Mouse (Mus musculus) midbrain, embryonic 15.5 days (tissue): ENCODE results near the gene Yap1. TPM values are rescaled to one million over a fixed set of nuclear protein-coding genes. Genes with fewer than 3 reads are reported as not detected.

Source experiments
- ATAC-seq: fragments of 200-750 bp; cut with Nextera tagmentation; replicated peaks from 2 replicates; pipeline ENCODE4 v1.8.0; 2017; ENCODE audit warnings: moderate TSS enrichment
- H3K27ac ChIP-seq: fragments of 300-500 bp; sonication (generic); 2 replicates; pipeline ENCODE4 v1.5.1; 2015; ENCODE audit warnings: mild to moderate bottlenecking, inconsistent platforms
- H3K27me3 ChIP-seq: fragments of 300-500 bp; sonication (generic); replicated peaks from 2 replicates; pipeline ENCODE4 v1.6.1; 2015; ENCODE audit warnings: inconsistent platforms
- H3K36me3 ChIP-seq: fragments of 300-500 bp; sonication (generic); replicated peaks from 2 replicates; pipeline ENCODE4 v1.6.1; 2015; ENCODE audit warnings: inconsistent platforms
- H3K4me1 ChIP-seq: fragments of 300-500 bp; sonication (generic); 2 replicates; pipeline ENCODE4 v1.6.1; 2015; ENCODE audit warnings: inconsistent platforms
- H3K4me2 ChIP-seq: fragments of 300-500 bp; sonication (generic); 2 replicates; pipeline ENCODE4 v1.6.1; 2015; ENCODE audit warnings: inconsistent platforms, mild to moderate bottlenecking, moderate library complexity
- H3K4me3 ChIP-seq: fragments of 300-500 bp; sonication (generic); 2 replicates; pipeline ENCODE4 v1.5.1; 2015; ENCODE audit warnings: mild to moderate bottlenecking, inconsistent platforms
- H3K9ac ChIP-seq: fragments of 300-500 bp; sonication (generic); 2 replicates; pipeline ENCODE4 v1.6.1; 2015; ENCODE audit warnings: mild to moderate bottlenecking, inconsistent platforms
- H3K9me3 ChIP-seq: fragments of 300-500 bp; sonication (generic); 2 replicates; pipeline ENCODE4 v1.6.1; 2016; ENCODE audit warnings: inconsistent platforms
- WGBS: fragments of 180-500 bp; shearing (Covaris S2); methylation state at CpG from one replicate; pipeline ENCODE4 v1.1.7; 2015; ENCODE audit warnings: mixed read lengths; 5-methylcytosine and 5-hydroxymethylcytosine counted together
- polyA plus RNA-seq: library from polyadenylated mRNA; unstranded; fragments of >200 nt; fragmentation: Nextera tagmentation; extraction: Ambion mirVana; gene quantifications from 2 replicates; pipeline ENCODE4 v1.2.1, GENCODE M21; 2015

The Yap1 gene
- polyA plus RNA-seq, 1 experiment from 2014 or later, result 8.0 TPM

- Histone ChIP-seq H3K9ac (no peak overlapping the region), H3K4me1 (peaks cover 9% of the 10 kb centered on the region), H3K36me3 (no peaks in the 10 kb centered on the region), H3K27me3 (no peaks in the 10 kb centered on the region), H3K27ac (no peak overlapping the region), H3K4me3 (no peak overlapping the region), H3K9me3 (no peaks in the 10 kb centered on the region), H3K4me2 (no peak overlapping the region)
- no peak for ATAC-seq
- WGBS, result 83% methylated on average over 3 of the region's 3 CpGs
Measured at GRCm38 (mm10) chr9:7965590-7965989, 38.8 kb downstream of the Yap1 start.

DNA sequence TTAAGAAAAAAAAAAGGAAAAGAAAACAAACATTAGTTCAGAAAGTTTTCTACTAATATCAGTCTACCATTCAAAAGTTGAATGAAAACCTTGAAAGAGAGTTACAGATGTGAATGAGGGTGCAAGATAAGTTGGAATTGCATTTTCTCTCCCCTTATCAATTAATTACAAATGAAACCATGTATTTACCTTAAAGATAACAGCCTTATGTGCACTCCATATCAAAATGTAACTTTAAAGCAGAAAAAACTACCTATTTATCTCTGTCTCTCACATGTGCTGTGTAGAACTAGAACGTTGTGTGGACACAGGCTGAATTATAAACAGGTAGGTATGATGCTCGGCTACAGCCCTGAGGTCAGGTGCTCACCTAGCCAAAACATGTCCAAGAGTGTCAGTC, 40.5 kb downstream of the Yap1 start:
- 86% methylated on average over 2 of the region's 2 CpGs for WGBS
- Histone ChIP-seq H3K9me3 (no peaks in the 10 kb centered on the region), H3K4me1 (peaks cover 9% of the 10 kb centered on the region), H3K36me3 (no peaks in the 10 kb centered on the region), H3K27me3 (no peaks in the 10 kb centered on the region), H3K4me2 (no peak overlapping the region), H3K4me3 (no peak overlapping the region), H3K27ac (no peak overlapping the region), H3K9ac (no peak overlapping the region)
- ATAC-seq, result no peak

GRCm38 (mm10) chr9:7962915-7963314, 41.5 kb downstream of the Yap1 start:
- no peak overlapping the region for H3K4me2 ChIP-seq
- H3K36me3 ChIP-seq, result no peaks in the 10 kb centered on the region
- no peak overlapping the region for H3K4me3 ChIP-seq
- ATAC-seq, result no peak
- H3K9ac ChIP-seq, result no peak overlapping the region
- WGBS, result 90% methylated on average over 7 of the region's 7 CpGs
- H3K27ac ChIP-seq, result no peak overlapping the region
- H3K4me1 ChIP-seq, result peaks cover 11% of the 10 kb centered on the region
- no peaks in the 10 kb centered on the region for H3K27me3 ChIP-seq
- no peaks in the 10 kb centered on the region for H3K9me3 ChIP-seq

DNA sequence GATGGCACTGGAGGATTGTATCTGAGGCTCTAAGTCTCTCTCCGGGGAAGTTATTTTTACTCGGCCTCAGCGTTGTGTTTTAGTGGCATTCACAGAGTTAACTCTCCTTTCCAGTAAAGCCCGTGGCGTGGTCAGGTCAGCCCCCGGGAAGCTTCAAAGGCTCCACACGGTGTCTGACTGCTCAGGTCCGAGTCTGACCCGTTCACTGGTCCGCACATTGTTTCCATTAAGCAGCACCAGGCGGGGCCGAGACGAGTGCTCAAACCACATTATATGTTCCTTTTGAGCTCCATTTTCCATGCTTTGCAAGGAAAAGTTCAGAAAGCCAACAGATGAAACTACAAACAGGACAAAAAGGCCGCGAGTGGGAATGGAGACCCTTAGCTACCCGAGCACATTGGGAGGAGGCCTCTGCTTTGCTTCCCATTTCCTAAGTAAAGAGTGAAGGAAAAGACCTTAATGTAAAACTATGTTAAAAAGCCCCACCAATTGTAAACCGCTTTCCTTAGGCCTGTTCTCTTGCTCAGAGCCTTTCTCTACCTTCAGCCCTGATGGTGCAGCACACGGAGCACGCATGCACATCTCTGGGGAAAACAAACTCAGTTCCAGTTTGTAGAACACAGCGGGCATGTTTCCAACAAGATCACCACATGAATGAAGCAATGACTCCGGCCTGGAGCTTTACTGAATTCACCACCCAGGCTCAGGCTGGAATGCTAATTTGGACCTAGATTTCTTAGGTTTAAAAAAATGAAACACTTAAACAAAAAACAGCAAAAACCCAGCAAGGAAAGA, 42.8 kb downstream of the Yap1 start:
- H3K4me2 ChIP-seq, result 0 out of 2 replicates have a peak overlapping the region, but pooled peaks have one; percentile 3
- peak; percentile 51; the same call in 1 of the 2 replicates for ATAC-seq
- H3K36me3 ChIP-seq, result no peaks in the 10 kb centered on the region
- no peaks in the 10 kb centered on the region for H3K9me3 ChIP-seq
- no peak overlapping the region for H3K9ac ChIP-seq
- peak overlapping the region; percentile 48; the same call in 1 of the 2 replicates for H3K27ac ChIP-seq
- 24% methylated on average over 21 of the region's 21 CpGs for WGBS
- H3K27me3 ChIP-seq, result no peaks in the 10 kb centered on the region
- no peak overlapping the region for H3K4me3 ChIP-seq
- peaks cover 13% of the 10 kb centered on the region for H3K4me1 ChIP-seq

GRCm38 (mm10) chr9:7960382-7960781, 44.0 kb downstream of the Yap1 start:
- peak; percentile 84 for ATAC-seq
- WGBS, result 56% methylated on average over 9 of the region's 9 CpGs

GRCm38 (mm10) chr9:7959301-7959700, 45.1 kb downstream of the Yap1 start:
- Histone ChIP-seq H3K27ac (no peak overlapping the region), H3K4me1 (peaks cover 13% of the 10 kb centered on the region), H3K36me3 (no peaks in the 10 kb centered on the region), H3K4me3 (no peak overlapping the region), H3K4me2 (no peak overlapping the region), H3K9ac (no peak overlapping the region), H3K27me3 (no peaks in the 10 kb centered on the region), H3K9me3 (no peaks in the 10 kb centered on the region)
- ATAC-seq, result no peak
- 51% methylated on average over 2 of the region's 2 CpGs for WGBS

More at GRCm38 (mm10) chr9:7960382-7960781, 44.0 kb downstream of the Yap1 start:
- no peak overlapping the region for H3K9ac ChIP-seq
- H3K36me3 ChIP-seq, result no peaks in the 10 kb centered on the region
- H3K4me1 ChIP-seq, result peaks cover 13% of the 10 kb centered on the region
- no peaks in the 10 kb centered on the region for H3K9me3 ChIP-seq
- no peaks in the 10 kb centered on the region for H3K27me3 ChIP-seq
- 0 out of 2 replicates have a peak overlapping the region, but pooled peaks have one; percentile 48 for H3K27ac ChIP-seq
- H3K4me3 ChIP-seq, result no peak overlapping the region
- H3K4me2 ChIP-seq, result no peak overlapping the region

GRCm38 (mm10) chr9:7958025-7958593, 46.3 kb downstream of the Yap1 start:
- Histone ChIP-seq H3K4me2 (no peak overlapping the region), H3K9me3 (no peaks in the 10 kb centered on the region), H3K4me1 (peaks cover 13% of the 10 kb centered on the region), H3K27me3 (no peaks in the 10 kb centered on the region), H3K36me3 (no peaks in the 10 kb centered on the region), H3K9ac (no peak overlapping the region), H3K4me3 (no peak overlapping the region), H3K27ac (no peak overlapping the region)
- WGBS, result 44% methylated on average over 7 of the region's 7 CpGs
- ATAC-seq, result no peak

- Histone ChIP-seq H3K9ac (no peak overlapping the region), H3K27me3 (no peaks in the 10 kb centered on the region), H3K4me2 (no peak overlapping the region), H3K36me3 (no peaks in the 10 kb centered on the region), H3K4me3 (no peak overlapping the region), H3K27ac (no peak overlapping the region), H3K4me1 (peaks cover 13% of the 10 kb centered on the region), H3K9me3 (no peaks in the 10 kb centered on the region)
- no peak for ATAC-seq
- 76% methylated on average over 2 of the region's 2 CpGs for WGBS
Measured at GRCm38 (mm10) chr9:7957407-7957806, 47.0 kb downstream of the Yap1 start.

- H3K4me1 ChIP-seq, result peaks cover 11% of the 10 kb centered on the region
- 91% methylated on average over 8 of the region's 8 CpGs for WGBS
- no peak for ATAC-seq
- H3K27me3 ChIP-seq, result no peaks in the 10 kb centered on the region
- H3K9me3 ChIP-seq, result no peaks in the 10 kb centered on the region
- H3K27ac ChIP-seq, result no peak overlapping the region
- no peaks in the 10 kb centered on the region for H3K36me3 ChIP-seq
- no peak overlapping the region for H3K4me2 ChIP-seq
- H3K4me3 ChIP-seq, result no peak overlapping the region
- H3K9ac ChIP-seq, result no peak overlapping the region
Measured at GRCm38 (mm10) chr9:7956400-7956799, 48.0 kb downstream of the Yap1 start.

- no peak overlapping the region for H3K4me2 ChIP-seq
- no peaks in the 10 kb centered on the region for H3K9me3 ChIP-seq
- no peaks in the 10 kb centered on the region for H3K27me3 ChIP-seq
- H3K4me3 ChIP-seq, result no peak overlapping the region
- H3K36me3 ChIP-seq, result no peaks in the 10 kb centered on the region
- H3K9ac ChIP-seq, result no peak overlapping the region
- ATAC-seq, result peak; percentile 45; the same call in 1 of the 2 replicates
- 78% methylated on average over 5 of the region's 5 CpGs for WGBS
- H3K4me1 ChIP-seq, result 0 out of 2 replicates have a peak, but pooled peaks cover 1% of the 10 kb centered on the region
- H3K27ac ChIP-seq, result no peak overlapping the region
Measured at GRCm38 (mm10) chr9:7952886-7953285, 51.5 kb downstream of the Yap1 start.

DNA sequence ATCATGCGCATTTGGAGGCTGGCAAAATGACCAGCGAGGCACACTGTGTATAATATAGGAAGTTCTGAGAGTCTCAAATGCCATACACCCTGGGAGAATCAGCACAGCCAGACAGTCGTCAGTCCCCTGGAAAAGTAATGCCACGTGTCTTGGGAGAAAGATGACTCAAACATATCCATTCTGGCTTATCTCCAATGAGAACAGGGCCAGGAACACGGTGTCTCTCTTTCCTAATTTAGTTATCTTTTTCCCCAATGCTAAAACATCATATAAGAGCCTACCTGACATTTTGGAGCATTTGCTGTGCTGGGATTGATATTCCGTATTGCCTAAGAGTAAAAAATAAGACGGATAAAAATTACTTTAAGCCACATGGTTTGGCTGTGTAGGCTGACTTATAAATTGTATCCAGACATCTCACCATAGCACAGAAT, 54.2 kb downstream of the Yap1 start:
- Histone ChIP-seq H3K36me3 (no peaks in the 10 kb centered on the region), H3K9me3 (no peaks in the 10 kb centered on the region), H3K4me1 (no peaks in the 10 kb centered on the region), H3K27me3 (no peaks in the 10 kb centered on the region), H3K27ac (no peak overlapping the region), H3K4me2 (no peak overlapping the region), H3K4me3 (no peak overlapping the region), H3K9ac (no peak overlapping the region)
- 90% methylated on average over 7 of the region's 7 CpGs for WGBS
- ATAC-seq, result no peak

GRCm38 (mm10) chr9:7947946-7948345, 56.5 kb downstream of the Yap1 start:
- no peaks in the 10 kb centered on the region for H3K27me3 ChIP-seq
- no peak overlapping the region for H3K9ac ChIP-seq
- no peaks in the 10 kb centered on the region for H3K4me1 ChIP-seq
- no peak overlapping the region for H3K27ac ChIP-seq
- no peaks in the 10 kb centered on the region for H3K36me3 ChIP-seq
- ATAC-seq, result no peak
- H3K9me3 ChIP-seq, result no peaks in the 10 kb centered on the region
- no peak overlapping the region for H3K4me2 ChIP-seq
- WGBS, result 92% methylated on average over 4 of the region's 4 CpGs
- H3K4me3 ChIP-seq, result no peak overlapping the region
